Mouse (Mus musculus) liver, embryonic 16.5 days (tissue): ENCODE measurements around the gene Celf2. TPM values are rescaled to one million over a fixed set of nuclear protein-coding genes. Genes with fewer than 3 reads are reported as not detected.
"Not testable (repeated sequence)": the region's sequence is repeated elsewhere in the genome, so short reads cannot be mapped to it uniquely, and the experiment has no call there.

ENCODE experiments used
- ATAC-seq: fragments of 200-750 bp; cut with Nextera tagmentation; 2 replicates; pipeline ENCODE4 v1.8.0; 2017; ENCODE audit warnings: low read depth, mild to moderate bottlenecking, moderate number of reproducible peaks, moderate library complexity
- H3K27ac ChIP-seq: fragments of 300-500 bp; sonication (generic); 2 replicates; pipeline ENCODE4 v1.5.1; 2014; ENCODE audit warnings: mild to moderate bottlenecking, low read length
- H3K27me3 ChIP-seq: fragments of 300-500 bp; sonication (generic); 2 replicates; pipeline ENCODE4 v1.6.1; 2014; ENCODE audit warnings: low read depth, low read length, mixed read lengths; ENCODE audit not compliant: control insufficient read depth, insufficient read depth
- H3K36me3 ChIP-seq: fragments of 300-500 bp; sonication (generic); 2 replicates; pipeline ENCODE4 v1.6.1; 2014; ENCODE audit warnings: mild to moderate bottlenecking; ENCODE audit not compliant: control insufficient read depth, insufficient read depth
- H3K4me1 ChIP-seq: fragments of 300-500 bp; sonication (generic); 2 replicates; pipeline ENCODE4 v1.6.1; 2014; ENCODE audit warnings: low read depth, low read length, mixed read lengths; ENCODE audit not compliant: control insufficient read depth
- H3K4me2 ChIP-seq: fragments of 300-500 bp; sonication (generic); 2 replicates; pipeline ENCODE4 v1.6.1; 2014; ENCODE audit warnings: low read depth, low read length, mixed read lengths
- H3K4me3 ChIP-seq: fragments of 300-500 bp; sonication (generic); 2 replicates; pipeline ENCODE4 v1.5.1; 2014; ENCODE audit warnings: low read depth, mild to moderate bottlenecking, low read length
- H3K9ac ChIP-seq: fragments of 300-500 bp; sonication (generic); 2 replicates; pipeline ENCODE4 v1.6.1; 2014; ENCODE audit warnings: low read depth, low read length
- H3K9me3 ChIP-seq: fragments of 300-500 bp; sonication (generic); replicated peaks from 2 replicates; pipeline ENCODE4 v1.6.1; 2016; ENCODE audit warnings: low read length; ENCODE audit not compliant: control insufficient read depth
- WGBS: fragments of 180-500 bp; shearing (Covaris S2); extraction: QIAGEN DNeasy Blood & Tissue Kit; methylation state at CpG from one replicate; pipeline ENCODE4 v1.1.7; 2014; ENCODE audit not compliant: insufficient replicate concordance; 5-methylcytosine and 5-hydroxymethylcytosine counted together
- polyA plus RNA-seq: library from polyadenylated mRNA; unstranded; fragments of >200 nt; fragmentation: Nextera tagmentation; extraction: Ambion mirVana; gene quantifications from 2 replicates; pipeline ENCODE4 v1.2.1, GENCODE M21; 2015

Celf2 gene
- polyA plus RNA-seq, result 10.0 and 10.8 TPM in 2 replicates

DNA sequence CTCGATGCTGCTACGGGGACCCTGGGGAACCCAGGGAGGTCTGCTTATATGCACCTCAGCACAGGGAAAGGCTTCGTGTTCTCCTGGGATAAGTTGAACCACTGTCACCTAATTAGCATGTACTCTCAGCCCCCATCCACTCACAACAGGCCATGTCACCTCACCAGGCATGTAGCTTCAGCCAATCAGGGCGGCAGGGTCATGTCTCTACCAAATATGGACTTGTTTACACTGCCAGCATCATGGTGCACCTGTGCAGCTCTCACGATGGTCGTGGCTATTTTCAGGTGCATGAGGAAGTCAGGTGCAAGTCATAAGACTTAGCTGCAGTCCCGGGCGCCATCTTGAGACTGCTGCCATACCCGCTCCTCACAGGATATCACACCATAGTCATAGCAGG lies at the start of gene Celf2:
Celf2 (minus strand) TSS at position 101 of the 400 bp plus-strand sequence.
- H3K27me3 ChIP-seq, H3K36me3 ChIP-seq, H3K4me3 ChIP-seq, H3K27ac ChIP-seq, ATAC-seq, H3K9me3 ChIP-seq, H3K4me2 ChIP-seq, H3K4me1 ChIP-seq, H3K9ac ChIP-seq: not testable (repeated sequence)
- WGBS, result 59% methylated on average over 9 of the region's 9 CpGs

DNA sequence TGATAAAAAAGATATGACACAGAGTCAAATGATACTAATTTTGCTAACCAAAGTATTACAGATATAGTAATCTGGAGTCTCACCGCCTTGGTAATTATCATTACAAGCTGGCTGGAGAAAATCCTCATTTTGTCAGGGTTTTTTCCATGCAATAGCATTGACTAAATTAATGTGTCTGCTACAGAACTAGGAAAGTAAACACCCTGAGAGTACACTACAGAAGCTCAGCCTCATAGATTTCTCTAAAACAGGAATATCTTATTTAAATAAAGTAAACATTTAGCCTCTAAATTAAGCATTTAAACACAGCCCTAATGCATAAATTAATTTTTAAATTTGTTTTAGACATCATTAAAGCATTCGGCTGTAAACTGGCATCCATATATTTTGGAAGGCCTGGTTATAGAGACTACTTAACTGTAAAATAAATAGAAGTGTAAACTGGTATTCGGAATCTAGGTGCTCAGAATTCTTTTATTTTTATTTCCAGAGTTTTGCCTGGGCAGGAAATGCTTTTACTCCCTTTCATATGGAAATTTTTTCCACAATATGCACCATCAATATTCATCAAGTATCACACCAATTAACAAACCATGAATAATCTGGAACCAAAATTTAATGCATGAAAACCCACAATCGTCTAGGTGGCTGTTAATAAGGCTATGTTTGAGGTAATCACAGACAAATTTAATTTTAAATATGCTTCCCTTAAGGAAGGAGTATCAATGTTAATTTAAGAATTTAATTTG lies 46.0 kb upstream of the Celf2 start:
- WGBS, result 51% methylated on average over 4 of the region's 4 CpGs
- no peak for ATAC-seq
- Histone ChIP-seq H3K4me1 (no peaks in the 10 kb centered on the region), H3K9me3 (no peaks in the 10 kb centered on the region), H3K36me3 (no peaks in the 10 kb centered on the region), H3K4me2 (no peak overlapping the region), H3K4me3 (no peak overlapping the region), H3K9ac (no peak overlapping the region), H3K27me3 (no peaks in the 10 kb centered on the region), H3K27ac (no peak overlapping the region)

DNA sequence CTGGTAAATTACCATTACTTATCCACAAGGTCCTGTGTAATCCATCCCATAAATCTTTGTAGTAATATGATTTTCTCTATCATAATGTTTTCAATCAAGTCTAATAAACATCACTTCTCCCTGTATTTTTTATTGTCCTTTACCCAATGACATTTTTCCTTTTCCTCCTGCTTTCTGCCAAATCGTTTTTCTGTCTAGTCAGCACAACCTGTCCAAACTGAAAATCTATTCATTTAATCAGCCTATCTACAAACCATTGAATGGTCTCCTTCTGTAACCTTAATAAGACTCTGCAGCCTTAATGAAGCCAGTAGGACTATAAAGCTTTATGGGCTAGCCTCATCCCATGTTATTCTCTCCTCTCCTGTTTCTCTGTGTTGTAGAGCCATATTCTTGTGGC lies 45.2 kb upstream of the Celf2 start:
- WGBS, result 16% methylated on average over 1 of the region's 1 CpGs
- no peak overlapping the region for H3K4me3 ChIP-seq
- H3K9me3 ChIP-seq, result no peaks in the 10 kb centered on the region

DNA sequence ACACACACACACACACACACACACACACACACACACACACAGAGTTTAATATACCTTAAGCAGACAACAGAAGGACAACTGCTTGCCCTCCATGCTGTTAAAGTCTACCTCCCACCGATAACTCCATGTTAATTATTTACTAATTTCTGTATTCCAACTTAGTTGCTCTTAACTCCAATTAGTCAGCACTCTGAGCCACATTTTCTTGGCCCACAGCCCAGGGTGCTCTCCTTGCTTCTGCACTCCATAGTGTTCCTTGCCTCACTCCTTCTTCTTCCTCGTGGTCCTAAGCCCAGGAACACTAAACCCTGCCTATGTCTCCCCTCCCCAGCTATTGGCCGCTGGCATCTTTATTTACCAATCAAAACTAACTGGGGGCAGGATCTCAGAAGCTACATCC lies 43.5 kb upstream of the Celf2 start:
- WGBS, result 46% methylated on average over 3 of the region's 3 CpGs
- ATAC-seq, result no peak
- H3K27ac ChIP-seq, result no peak overlapping the region

More for the DNA sequence above, 45.2 kb upstream of the Celf2 start:
- no peak overlapping the region for H3K27ac ChIP-seq
- H3K4me1 ChIP-seq, result no peaks in the 10 kb centered on the region
- no peak overlapping the region for H3K4me2 ChIP-seq
- H3K9ac ChIP-seq, result no peak overlapping the region
- no peaks in the 10 kb centered on the region for H3K36me3 ChIP-seq
- no peak for ATAC-seq
- no peaks in the 10 kb centered on the region for H3K27me3 ChIP-seq

DNA sequence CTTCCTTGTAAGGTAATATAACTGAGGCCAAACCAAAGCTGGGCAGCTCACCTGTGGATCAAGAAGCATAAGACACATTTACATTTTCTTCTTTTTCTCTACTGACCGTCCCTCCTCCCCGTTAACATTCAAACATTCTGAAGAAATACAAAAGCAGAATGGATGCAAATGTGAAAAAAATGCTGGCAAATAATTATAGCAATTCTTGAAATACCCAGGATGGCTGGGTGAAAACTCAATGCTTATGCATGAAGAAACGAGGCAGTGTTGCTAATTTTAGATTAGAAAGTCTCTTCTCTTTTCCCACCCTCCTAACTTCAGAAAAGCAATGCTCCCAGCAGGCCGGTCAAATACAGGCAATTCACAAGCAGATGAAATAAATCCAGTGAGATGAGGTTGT lies 39.5 kb upstream of the Celf2 start:
- H3K27ac ChIP-seq, result no peak overlapping the region
- WGBS, result 50% methylated on average over 4 of the region's 4 CpGs
- no peak overlapping the region for H3K4me2 ChIP-seq
- no peak overlapping the region for H3K9ac ChIP-seq
- no peaks in the 10 kb centered on the region for H3K9me3 ChIP-seq
- ATAC-seq, result no peak
- H3K36me3 ChIP-seq, result no peaks in the 10 kb centered on the region
- no peaks in the 10 kb centered on the region for H3K27me3 ChIP-seq
- no peaks in the 10 kb centered on the region for H3K4me1 ChIP-seq
- H3K4me3 ChIP-seq, result no peak overlapping the region

More for the DNA sequence above, 43.5 kb upstream of the Celf2 start:
- H3K9ac ChIP-seq, result no peak overlapping the region
- H3K36me3 ChIP-seq, result no peaks in the 10 kb centered on the region
- H3K9me3 ChIP-seq, result no peaks in the 10 kb centered on the region
- H3K27me3 ChIP-seq, result no peaks in the 10 kb centered on the region
- H3K4me2 ChIP-seq, result no peak overlapping the region
- no peaks in the 10 kb centered on the region for H3K4me1 ChIP-seq
- H3K4me3 ChIP-seq, result no peak overlapping the region

DNA sequence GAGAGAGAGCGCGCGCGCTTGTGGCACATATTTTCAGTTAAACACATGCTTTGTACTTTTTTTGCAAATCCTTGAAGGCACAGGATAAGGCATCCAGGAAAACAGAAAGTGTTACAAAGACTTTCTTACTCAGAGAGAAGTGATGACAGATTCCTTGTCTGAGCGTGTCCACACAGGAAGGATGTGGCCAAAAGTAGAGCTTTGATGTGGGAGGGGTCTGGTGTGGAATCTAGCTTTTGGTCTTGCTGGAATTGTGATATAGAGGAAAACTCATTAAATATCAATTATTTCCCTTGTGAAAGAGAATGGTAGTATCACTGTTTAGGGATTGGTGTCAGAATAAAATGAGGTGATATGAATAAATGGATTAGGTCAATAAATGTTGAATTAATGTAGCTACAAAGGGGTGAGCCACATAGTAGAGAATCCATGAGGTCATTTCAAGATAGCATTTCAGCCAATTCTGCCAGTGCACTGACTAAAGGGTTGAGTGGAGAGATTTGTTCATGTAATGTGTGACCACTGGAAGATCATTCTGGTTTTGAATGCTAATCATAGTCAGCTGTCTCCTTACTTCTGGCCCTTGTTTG lies 25.3 kb upstream of the Celf2 start:
- H3K27ac ChIP-seq, result no peak overlapping the region
- no peaks in the 10 kb centered on the region for H3K9me3 ChIP-seq
- H3K9ac ChIP-seq, result no peak overlapping the region
- ATAC-seq, result no peak
- no peaks in the 10 kb centered on the region for H3K36me3 ChIP-seq
- H3K4me2 ChIP-seq, result no peak overlapping the region
- H3K4me1 ChIP-seq, result no peaks in the 10 kb centered on the region
- no peaks in the 10 kb centered on the region for H3K27me3 ChIP-seq
- no peak overlapping the region for H3K4me3 ChIP-seq
- WGBS, result 71% methylated on average over 5 of the region's 5 CpGs

DNA sequence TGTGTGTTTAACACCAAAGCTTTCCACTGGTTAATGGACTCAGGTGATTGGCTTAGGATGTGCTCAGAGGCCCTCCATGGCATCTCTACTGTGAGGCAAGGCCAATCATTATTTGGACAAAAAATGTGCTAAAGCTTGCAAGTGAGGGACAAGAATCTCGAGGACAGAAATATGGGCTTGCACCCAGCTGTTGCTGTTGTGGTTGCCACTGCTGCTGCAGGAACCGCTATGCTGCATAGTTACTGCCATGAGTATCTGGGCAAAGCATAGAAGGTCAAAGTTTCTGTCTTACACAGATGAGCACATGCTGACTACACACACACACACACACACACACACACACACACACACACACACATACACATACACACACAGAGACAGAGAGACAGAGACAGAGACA lies 24.8 kb upstream of the Celf2 start:
- H3K36me3 ChIP-seq, result no peaks in the 10 kb centered on the region
- no peak overlapping the region for H3K4me3 ChIP-seq
- no peak for ATAC-seq
- H3K9ac ChIP-seq, result no peak overlapping the region
- H3K27me3 ChIP-seq, result no peaks in the 10 kb centered on the region
- no peak overlapping the region for H3K27ac ChIP-seq
- H3K4me2 ChIP-seq, result no peak overlapping the region
- 53% methylated on average over 2 of the region's 2 CpGs for WGBS
- H3K4me1 ChIP-seq, result no peaks in the 10 kb centered on the region
- H3K9me3 ChIP-seq, result no peaks in the 10 kb centered on the region

DNA sequence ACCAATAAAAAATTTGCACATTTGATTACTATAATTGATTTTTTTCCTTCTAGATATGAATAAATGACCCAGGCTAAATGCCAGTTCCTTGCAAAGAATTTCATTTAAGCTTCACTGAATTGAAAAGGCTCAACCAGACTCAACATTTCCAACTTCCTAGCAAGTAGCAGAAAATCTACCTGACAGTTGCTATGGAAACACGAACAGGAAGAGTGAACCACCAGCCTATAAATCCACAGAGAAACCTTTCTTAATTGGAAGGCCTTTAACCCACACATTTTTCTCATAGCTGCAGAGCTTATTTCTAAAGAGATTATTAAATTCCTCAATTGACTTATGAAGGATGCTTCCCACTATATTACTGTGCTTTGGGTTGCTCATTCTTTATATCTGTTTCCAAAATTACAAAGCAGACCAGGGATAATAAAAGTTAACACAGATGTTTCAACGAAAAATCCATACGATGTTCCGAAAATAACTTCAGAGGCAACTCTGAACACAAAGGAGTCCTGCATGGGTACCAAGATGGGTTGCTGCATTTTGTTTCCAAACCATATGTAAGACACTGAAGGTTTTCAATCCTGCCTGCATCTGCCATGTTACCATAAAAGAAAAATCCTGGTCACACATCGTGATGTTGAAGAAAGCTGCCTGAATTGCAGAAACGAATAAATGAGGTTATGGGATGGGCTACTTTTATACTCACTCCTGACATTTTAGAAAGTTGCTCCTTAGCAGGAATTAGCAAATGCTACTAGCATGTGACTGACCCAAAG lies 22.0 kb upstream of the Celf2 start:
- Histone ChIP-seq H3K27ac (no peak overlapping the region), H3K36me3 (no peaks in the 10 kb centered on the region), H3K9me3 (no peaks in the 10 kb centered on the region), H3K9ac (no peak overlapping the region), H3K4me3 (no peak overlapping the region), H3K4me2 (no peak overlapping the region), H3K4me1 (no peaks in the 10 kb centered on the region), H3K27me3 (no peaks in the 10 kb centered on the region)
- 59% methylated on average over 6 of the region's 6 CpGs for WGBS
- no peak for ATAC-seq
